Mouse (Mus musculus): ENCODE measurements around the gene Smtn. TPM values are rescaled to one million over a fixed set of nuclear protein-coding genes. Genes with fewer than 3 reads are reported as not detected.

The Smtn gene
- polyA plus RNA-seq, 1 experiment: 80.7 TPM

GRCm38 (mm10) chr11:3494857-3495256 is 45.6 kb downstream of the Smtn start:
- no peaks in the 10 kb centered on the region for H3K36me3 ChIP-seq (ENCODE audit: control insufficient read depth, insufficient read depth, low read length, poor library complexity, severe bottlenecking)
- H3K4me3 ChIP-seq (ENCODE audit: low read depth, low read length): peak overlapping the region; percentile 13; the same call in 1 of the 2 replicates
- H3K9ac ChIP-seq (ENCODE audit: low read depth, poor library complexity, severe bottlenecking): no peak overlapping the region
- H3K9me3 ChIP-seq (replicated peaks; ENCODE audit: control insufficient read depth, insufficient read depth, low read length, poor library complexity, severe bottlenecking): no peaks in the 10 kb centered on the region
- no peaks in the 10 kb centered on the region for H3K4me1 ChIP-seq (ENCODE audit: control insufficient read depth, insufficient read depth, low read length)
- no peaks in the 10 kb centered on the region for H3K27me3 ChIP-seq (ENCODE audit: control insufficient read depth, insufficient read depth, low read length, poor library complexity, severe bottlenecking)
- TF ChIP-seq CTCF (IDR thresholded peaks at IDR 0.05; ENCODE audit: low read depth, low read length) (no peak), EP300 (IDR thresholded peaks at IDR 0.05; ENCODE audit: insufficient read depth, low read depth, low read length) (no peak)
- no peak overlapping the region for H3K27ac ChIP-seq (ENCODE audit: insufficient read depth, low read length)

- Histone ChIP-seq H3K4me3 (ENCODE audit: low read depth, low read length) (no peak overlapping the region), H3K9me3 (replicated peaks; ENCODE audit: control insufficient read depth, insufficient read depth, low read length, poor library complexity, severe bottlenecking) (no peaks in the 10 kb centered on the region), H3K9ac (ENCODE audit: low read depth, poor library complexity, severe bottlenecking) (no peak overlapping the region), H3K27me3 (ENCODE audit: control insufficient read depth, insufficient read depth, low read length, poor library complexity, severe bottlenecking) (no peaks in the 10 kb centered on the region), H3K27ac (ENCODE audit: insufficient read depth, low read length) (no peak overlapping the region), H3K4me1 (ENCODE audit: control insufficient read depth, insufficient read depth, low read length) (no peaks in the 10 kb centered on the region), H3K36me3 (ENCODE audit: control insufficient read depth, insufficient read depth, low read length, poor library complexity, severe bottlenecking) (no peaks in the 10 kb centered on the region)
- no peak for TF ChIP-seq POLR2A (IDR thresholded peaks at IDR 0.05; ENCODE audit: insufficient read depth, low read length)
- no peak for TF ChIP-seq EP300 (IDR thresholded peaks at IDR 0.05; ENCODE audit: insufficient read depth, low read depth, low read length)
- no peak for TF ChIP-seq CTCF (IDR thresholded peaks at IDR 0.05; ENCODE audit: low read depth, low read length)
Measured at GRCm38 (mm10) chr11:3492748-3493147, 47.7 kb downstream of the Smtn start.

GRCm38 (mm10) chr11:3489036-3489435 is 51.4 kb downstream of the Smtn start:
- no peaks in the 10 kb centered on the region for H3K27me3 ChIP-seq (ENCODE audit: control insufficient read depth, insufficient read depth, low read length, poor library complexity, severe bottlenecking)

GRCm38 (mm10) chr11:3487952-3488570 is 52.4 kb downstream of the Smtn start, which contains the start of gene Pla2g3:
Pla2g3 (plus strand) TSS chr11:3488284.
- no peaks in the 10 kb centered on the region for H3K36me3 ChIP-seq (ENCODE audit: control insufficient read depth, insufficient read depth, low read length, poor library complexity, severe bottlenecking)
- no peaks in the 10 kb centered on the region for H3K27me3 ChIP-seq (ENCODE audit: control insufficient read depth, insufficient read depth, low read length, poor library complexity, severe bottlenecking)
- H3K4me1 ChIP-seq (ENCODE audit: control insufficient read depth, insufficient read depth, low read length): no peaks in the 10 kb centered on the region
- no peak within 1 kb of the TSS for H3K9ac ChIP-seq (ENCODE audit: low read depth, poor library complexity, severe bottlenecking)
- no peak within 1 kb of the TSS for H3K4me3 ChIP-seq (ENCODE audit: low read depth, low read length)
- H3K9me3 ChIP-seq (replicated peaks; ENCODE audit: control insufficient read depth, insufficient read depth, low read length, poor library complexity, severe bottlenecking): no peaks in the 10 kb centered on the region
- no peak within 1 kb of the TSS for H3K27ac ChIP-seq (ENCODE audit: insufficient read depth, low read length)
- TF ChIP-seq POLR2A (IDR thresholded peaks at IDR 0.05; ENCODE audit: insufficient read depth, low read length): no peak
- no peak for TF ChIP-seq EP300 (IDR thresholded peaks at IDR 0.05; ENCODE audit: insufficient read depth, low read depth, low read length)
- TF ChIP-seq CTCF (IDR thresholded peaks at IDR 0.05; ENCODE audit: low read depth, low read length): no peak

More at GRCm38 (mm10) chr11:3489036-3489435, 51.4 kb downstream of the Smtn start:
- Histone ChIP-seq H3K27ac (ENCODE audit: insufficient read depth, low read length) (no peak overlapping the region), H3K9ac (ENCODE audit: low read depth, poor library complexity, severe bottlenecking) (no peak overlapping the region), H3K36me3 (ENCODE audit: control insufficient read depth, insufficient read depth, low read length, poor library complexity, severe bottlenecking) (no peaks in the 10 kb centered on the region), H3K9me3 (replicated peaks; ENCODE audit: control insufficient read depth, insufficient read depth, low read length, poor library complexity, severe bottlenecking) (no peaks in the 10 kb centered on the region), H3K4me3 (ENCODE audit: low read depth, low read length) (no peak overlapping the region), H3K4me1 (ENCODE audit: control insufficient read depth, insufficient read depth, low read length) (no peaks in the 10 kb centered on the region)
- TF ChIP-seq POLR2A (IDR thresholded peaks at IDR 0.05; ENCODE audit: insufficient read depth, low read length) (no peak), CTCF (IDR thresholded peaks at IDR 0.05; ENCODE audit: low read depth, low read length) (no peak), EP300 (IDR thresholded peaks at IDR 0.05; ENCODE audit: insufficient read depth, low read depth, low read length) (no peak)

- no peaks in the 10 kb centered on the region for H3K36me3 ChIP-seq (ENCODE audit: control insufficient read depth, insufficient read depth, low read length, poor library complexity, severe bottlenecking)
- no peak overlapping the region for H3K9ac ChIP-seq (ENCODE audit: low read depth, poor library complexity, severe bottlenecking)
- H3K4me1 ChIP-seq (ENCODE audit: control insufficient read depth, insufficient read depth, low read length): no peaks in the 10 kb centered on the region
- H3K9me3 ChIP-seq (replicated peaks; ENCODE audit: control insufficient read depth, insufficient read depth, low read length, poor library complexity, severe bottlenecking): no peaks in the 10 kb centered on the region
- no peaks in the 10 kb centered on the region for H3K27me3 ChIP-seq (ENCODE audit: control insufficient read depth, insufficient read depth, low read length, poor library complexity, severe bottlenecking)
- no peak for TF ChIP-seq EP300 (IDR thresholded peaks at IDR 0.05; ENCODE audit: insufficient read depth, low read depth, low read length)
- no peak for TF ChIP-seq CTCF (IDR thresholded peaks at IDR 0.05; ENCODE audit: low read depth, low read length)
- no peak for TF ChIP-seq POLR2A (IDR thresholded peaks at IDR 0.05; ENCODE audit: insufficient read depth, low read length)
- no peak overlapping the region for H3K27ac ChIP-seq (ENCODE audit: insufficient read depth, low read length)
- H3K4me3 ChIP-seq (ENCODE audit: low read depth, low read length): no peak overlapping the region
Measured at GRCm38 (mm10) chr11:3486349-3486748, 54.1 kb downstream of the Smtn start.

- Histone ChIP-seq H3K9me3 (replicated peaks; ENCODE audit: control insufficient read depth, insufficient read depth, low read length, poor library complexity, severe bottlenecking) (no peaks in the 10 kb centered on the region), H3K4me3 (ENCODE audit: low read depth, low read length) (no peak overlapping the region), H3K36me3 (ENCODE audit: control insufficient read depth, insufficient read depth, low read length, poor library complexity, severe bottlenecking) (no peaks in the 10 kb centered on the region), H3K27ac (ENCODE audit: insufficient read depth, low read length) (no peak overlapping the region), H3K4me1 (ENCODE audit: control insufficient read depth, insufficient read depth, low read length) (no peaks in the 10 kb centered on the region), H3K9ac (ENCODE audit: low read depth, poor library complexity, severe bottlenecking) (no peak overlapping the region), H3K27me3 (ENCODE audit: control insufficient read depth, insufficient read depth, low read length, poor library complexity, severe bottlenecking) (no peaks in the 10 kb centered on the region)
- TF ChIP-seq POLR2A (IDR thresholded peaks at IDR 0.05; ENCODE audit: insufficient read depth, low read length) (no peak), EP300 (IDR thresholded peaks at IDR 0.05; ENCODE audit: insufficient read depth, low read depth, low read length) (no peak), CTCF (IDR thresholded peaks at IDR 0.05; ENCODE audit: low read depth, low read length) (no peak)
Measured at GRCm38 (mm10) chr11:3483980-3484642, 56.3 kb downstream of the Smtn start.

Data from ES-Bruce4 (cell line).